Mouse (Mus musculus): ENCODE measurements around the gene Gm39115. TPM values are rescaled to one million over a fixed set of nuclear protein-coding genes. Genes with fewer than 3 reads are reported as not detected.

Gene Gm39115
- polyA plus RNA-seq, 1 experiment from 2014 or later = not detected

- Histone ChIP-seq H3K9ac (ENCODE audit: low read length) (peak overlapping the region; percentile 35; the same call in 1 of the 2 replicates), H3K9me3 (ENCODE audit: control insufficient read depth, low read length) (no peaks in the 10 kb centered on the region), H3K27me3 (ENCODE audit: control insufficient read depth, insufficient read depth, low read length) (peaks cover 7% of the 10 kb centered on the region), H3K4me3 (ENCODE audit: low read depth, low read length) (no peak overlapping the region), H3K4me1 (ENCODE audit: control insufficient read depth, insufficient read depth, low read length) (peaks cover 57% of the 10 kb centered on the region), H3K36me3 (ENCODE audit: control insufficient read depth, insufficient read depth, low read length) (no peaks in the 10 kb centered on the region; the same call in 1 of the 2 replicates), H3K4me2 (peak overlapping the region; percentile 96), H3K27ac (ENCODE audit: low read depth, low read length) (no peak overlapping the region)
- DNase-seq (ENCODE audit: low spot score, missing footprints) (no peak), ATAC-seq (ENCODE audit: low FRiP score) (no peak)
- WGBS = 6% methylated on average over 4 of the region's 4 CpGs
Observed at GRCm38 (mm10) chr7:142091848-142092247, 44.0 kb downstream of the Gm39115 start.

- H3K4me2 ChIP-seq = no peak overlapping the region; the same call in 1 of the 2 replicates
- WGBS = 59% methylated on average over 17 of the region's 17 CpGs
Observed at GRCm38 (mm10) chr7:142089648-142090447, 46.0 kb downstream of the Gm39115 start.

GRCm38 (mm10) chr7:142088886-142089285 lies 46.9 kb downstream of the Gm39115 start:
- H3K36me3 ChIP-seq (ENCODE audit: control insufficient read depth, insufficient read depth, low read length) = peaks cover 4% of the 10 kb centered on the region
- peak overlapping the region; percentile 68 for H3K27ac ChIP-seq (ENCODE audit: low read depth, low read length)
- no peak overlapping the region for H3K4me3 ChIP-seq (ENCODE audit: low read depth, low read length)
- H3K4me1 ChIP-seq (ENCODE audit: control insufficient read depth, insufficient read depth, low read length) = peaks cover 48% of the 10 kb centered on the region
- 1% methylated on average over 5 of the region's 5 CpGs for WGBS
- H3K4me2 ChIP-seq = no peak overlapping the region
- H3K9me3 ChIP-seq (ENCODE audit: control insufficient read depth, low read length) = no peaks in the 10 kb centered on the region
- H3K9ac ChIP-seq (ENCODE audit: low read length) = no peak overlapping the region
- peak; percentile 78 for ATAC-seq (ENCODE audit: low FRiP score)
- DNase-seq (ENCODE audit: low spot score, missing footprints) = peak; percentile 94
- peaks cover 7% of the 10 kb centered on the region for H3K27me3 ChIP-seq (ENCODE audit: control insufficient read depth, insufficient read depth, low read length)

More at GRCm38 (mm10) chr7:142089648-142090447, 46.0 kb downstream of the Gm39115 start:
- DNase-seq (ENCODE audit: low spot score, missing footprints) = no peak
- H3K4me1 ChIP-seq (ENCODE audit: control insufficient read depth, insufficient read depth, low read length) = peaks cover 53% of the 10 kb centered on the region
- H3K27ac ChIP-seq (ENCODE audit: low read depth, low read length) = peak overlapping the region; percentile 68
- peaks cover 4% of the 10 kb centered on the region for H3K36me3 ChIP-seq (ENCODE audit: control insufficient read depth, insufficient read depth, low read length)
- ATAC-seq (ENCODE audit: low FRiP score) = no peak
- peak overlapping the region; percentile 45 for H3K9ac ChIP-seq (ENCODE audit: low read length)
- H3K9me3 ChIP-seq (ENCODE audit: control insufficient read depth, low read length) = no peaks in the 10 kb centered on the region
- no peak overlapping the region for H3K4me3 ChIP-seq (ENCODE audit: low read depth, low read length)
- H3K27me3 ChIP-seq (ENCODE audit: control insufficient read depth, insufficient read depth, low read length) = no peaks in the 10 kb centered on the region; the same call in 1 of the 2 replicates

DNA sequence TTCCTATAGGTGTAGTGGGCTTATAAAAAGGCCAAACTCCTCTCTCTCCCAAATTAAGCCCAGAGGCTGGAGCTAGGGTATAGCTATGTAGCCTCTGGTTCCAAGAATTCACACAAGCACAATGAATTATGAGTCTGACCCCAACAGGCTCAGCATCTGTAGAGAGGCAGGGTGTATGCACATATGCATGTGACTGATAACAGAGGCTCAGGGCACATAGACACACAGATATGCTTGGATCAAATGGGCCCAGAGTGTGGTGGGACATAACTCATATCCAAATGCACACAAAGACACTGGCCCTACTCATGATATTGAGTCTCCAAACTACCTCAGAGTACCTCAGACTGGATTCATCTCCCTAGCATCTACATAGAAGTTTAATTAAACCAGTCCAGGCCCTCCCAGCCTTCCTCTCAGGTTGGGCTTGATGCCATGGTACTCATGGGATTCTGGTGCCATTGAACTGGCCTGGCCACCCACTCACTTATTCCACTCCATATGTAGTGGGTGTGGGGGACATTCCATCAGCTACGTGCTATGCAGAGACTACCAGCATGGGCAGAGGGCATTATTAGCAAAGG lies 48.7 kb downstream of the Gm39115 start:
- peaks cover 24% of the 10 kb centered on the region for H3K27me3 ChIP-seq (ENCODE audit: control insufficient read depth, insufficient read depth, low read length)
- no peak overlapping the region for H3K4me3 ChIP-seq (ENCODE audit: low read depth, low read length)
- no peaks in the 10 kb centered on the region for H3K9me3 ChIP-seq (ENCODE audit: control insufficient read depth, low read length)
- WGBS = 90% methylated on average over 1 of the region's 1 CpGs
- no peak for DNase-seq (ENCODE audit: low spot score, missing footprints)
- no peak overlapping the region for H3K9ac ChIP-seq (ENCODE audit: low read length)
- ATAC-seq (ENCODE audit: low FRiP score) = no peak
- H3K27ac ChIP-seq (ENCODE audit: low read depth, low read length) = no peak overlapping the region
- no peak overlapping the region for H3K4me2 ChIP-seq
- H3K36me3 ChIP-seq (ENCODE audit: control insufficient read depth, insufficient read depth, low read length) = peaks cover 8% of the 10 kb centered on the region
- peaks cover 32% of the 10 kb centered on the region for H3K4me1 ChIP-seq (ENCODE audit: control insufficient read depth, insufficient read depth, low read length)

- Histone ChIP-seq H3K36me3 (ENCODE audit: control insufficient read depth, insufficient read depth, low read length) (peaks cover 8% of the 10 kb centered on the region), H3K4me2 (no peak overlapping the region), H3K9ac (ENCODE audit: low read length) (no peak overlapping the region), H3K9me3 (ENCODE audit: control insufficient read depth, low read length) (no peaks in the 10 kb centered on the region), H3K4me1 (ENCODE audit: control insufficient read depth, insufficient read depth, low read length) (peaks cover 26% of the 10 kb centered on the region), H3K27me3 (ENCODE audit: control insufficient read depth, insufficient read depth, low read length) (peaks cover 27% of the 10 kb centered on the region), H3K4me3 (ENCODE audit: low read depth, low read length) (no peak overlapping the region), H3K27ac (ENCODE audit: low read depth, low read length) (no peak overlapping the region)
- ATAC-seq (ENCODE audit: low FRiP score) (no peak), DNase-seq (ENCODE audit: low spot score, missing footprints) (no peak)
- 84% methylated on average over 4 of the region's 4 CpGs for WGBS
Observed at GRCm38 (mm10) chr7:142086159-142086905, 49.5 kb downstream of the Gm39115 start.

Other genes with a start within 250 kb of the Gm39115 start
- gene Tollip, start 217.5 kb downstream of the Gm39115 start, polyA plus RNA-seq (2014; fragmentation: Nextera tagmentation; extraction: Ambion mirVana) = 55.5 and 56.4 TPM in 2 replicates
- gene Brsk2, start 186.3 kb downstream of the Gm39115 start, polyA plus RNA-seq (2014; fragmentation: Nextera tagmentation; extraction: Ambion mirVana) = 9.9 and 11.4 TPM in 2 replicates
- gene Mob2, start 75.0 kb downstream of the Gm39115 start, polyA plus RNA-seq (2014; fragmentation: Nextera tagmentation; extraction: Ambion mirVana) = 59.2 and 60.2 TPM in 2 replicates
- gene Dusp8, start 40.2 kb downstream of the Gm39115 start, polyA plus RNA-seq (2014; fragmentation: Nextera tagmentation; extraction: Ambion mirVana) = 14.5 and 15.7 TPM in 2 replicates
- gene Gm45618, start 15.3 kb downstream of the Gm39115 start, polyA plus RNA-seq (2014; fragmentation: Nextera tagmentation; extraction: Ambion mirVana) = not detected in 2 replicates
- not detected in 2 replicates for gene Gm45337, start 8.6 kb upstream of the Gm39115 start, polyA plus RNA-seq (2014; fragmentation: Nextera tagmentation; extraction: Ambion mirVana)
- gene Gm29735, start 21.1 kb upstream of the Gm39115 start, polyA plus RNA-seq (2014; fragmentation: Nextera tagmentation; extraction: Ambion mirVana) = not detected in 2 replicates
- not detected in 2 replicates for gene Gm4553, start 29.7 kb upstream of the Gm39115 start, polyA plus RNA-seq (2014; fragmentation: Nextera tagmentation; extraction: Ambion mirVana)
- gene Krtap5-2, start 40.0 kb upstream of the Gm39115 start, polyA plus RNA-seq (2014; fragmentation: Nextera tagmentation; extraction: Ambion mirVana) = not detected in 2 replicates
- not detected in 2 replicates for gene Gm10153, start 54.4 kb upstream of the Gm39115 start, polyA plus RNA-seq (2014; fragmentation: Nextera tagmentation; extraction: Ambion mirVana)
- gene Krtap5-3, start 65.3 kb upstream of the Gm39115 start, polyA plus RNA-seq (2014; fragmentation: Nextera tagmentation; extraction: Ambion mirVana) = not detected in 2 replicates
- gene Gm7579, start 75.8 kb upstream of the Gm39115 start, polyA plus RNA-seq (2014; fragmentation: Nextera tagmentation; extraction: Ambion mirVana) = not detected in 2 replicates
- gene Krtap5-5, start 93.9 kb upstream of the Gm39115 start, polyA plus RNA-seq (2014; fragmentation: Nextera tagmentation; extraction: Ambion mirVana) = not detected in 2 replicates
- gene Gm40460, start 105.0 kb upstream of the Gm39115 start, polyA plus RNA-seq (2014; fragmentation: Nextera tagmentation; extraction: Ambion mirVana) = not detected in 2 replicates
- not detected in 2 replicates for gene Gm2431, start 122.3 kb upstream of the Gm39115 start, polyA plus RNA-seq (2014; fragmentation: Nextera tagmentation; extraction: Ambion mirVana)
- gene Gm4559, start 138.3 kb upstream of the Gm39115 start, polyA plus RNA-seq (2014; fragmentation: Nextera tagmentation; extraction: Ambion mirVana) = not detected in 2 replicates
- not detected in 2 replicates for gene Krtap5-1, start 161.1 kb upstream of the Gm39115 start, polyA plus RNA-seq (2014; fragmentation: Nextera tagmentation; extraction: Ambion mirVana)
- gene Krtap5-4, start 167.5 kb upstream of the Gm39115 start, polyA plus RNA-seq (2014; fragmentation: Nextera tagmentation; extraction: Ambion mirVana) = not detected in 2 replicates
- gene Ifitm10, start 237.7 kb upstream of the Gm39115 start, polyA plus RNA-seq (2014; fragmentation: Nextera tagmentation; extraction: Ambion mirVana) = 0.18 and 0.40 TPM in 2 replicates
- 0.79 and 0.93 TPM in 2 replicates for gene Gm49369, start 246.6 kb upstream of the Gm39115 start, polyA plus RNA-seq (2014; fragmentation: Nextera tagmentation; extraction: Ambion mirVana)